Mouse (Mus musculus): ENCODE measurements around the gene Fam20a.

The Fam20a gene

GRCm38 (mm10) chr11:109721781-109722446, at the start of gene Fam20a:
Fam20a (minus strand) TSS chr11:109722279.
- peak; percentile 26 to 66 for DNase-seq (ENCODE audit: low spot score in 2 of 2)

- DNase-seq (ENCODE audit: low spot score in 2 of 2) = no peak
Observed at GRCm38 (mm10) chr11:109771381-109771780, 49.3 kb upstream of the Fam20a start.

GRCm38 (mm10) chr11:109770185-109770584, 48.1 kb upstream of the Fam20a start:
- no peak for DNase-seq (ENCODE audit: low spot score in 2 of 2)

- no peak for DNase-seq (ENCODE audit: low spot score in 2 of 2)
Observed at GRCm38 (mm10) chr11:109769091-109769490, 47.0 kb upstream of the Fam20a start.

GRCm38 (mm10) chr11:109760063-109760462, 38.0 kb upstream of the Fam20a start:
- DNase-seq (ENCODE audit: low spot score in 2 of 2) = no peak

- peak in 1 of 2 experiments; percentile 6 for DNase-seq (ENCODE audit: low spot score in 2 of 2)
Observed at GRCm38 (mm10) chr11:109758616-109759215, 36.6 kb upstream of the Fam20a start.

GRCm38 (mm10) chr11:109754105-109754602, 32.1 kb upstream of the Fam20a start:
- DNase-seq (ENCODE audit: low spot score in 2 of 2) = no peak

GRCm38 (mm10) chr11:109751636-109752603, 29.8 kb upstream of the Fam20a start:
- DNase-seq (ENCODE audit: low spot score in 2 of 2) = no peak

- DNase-seq (ENCODE audit: low spot score in 2 of 2) = no peak
Observed at GRCm38 (mm10) chr11:109745210-109745609, 23.1 kb upstream of the Fam20a start.

- DNase-seq (ENCODE audit: low spot score in 2 of 2) = no peak
Observed at GRCm38 (mm10) chr11:109737967-109738366, 15.9 kb upstream of the Fam20a start.

GRCm38 (mm10) chr11:109736406-109736805, 14.3 kb upstream of the Fam20a start:
- DNase-seq (ENCODE audit: low spot score in 2 of 2) = no peak

- DNase-seq (ENCODE audit: low spot score in 2 of 2) = no peak
Observed at GRCm38 (mm10) chr11:109734341-109734740, 12.3 kb upstream of the Fam20a start.

- no peak for DNase-seq (ENCODE audit: low spot score in 2 of 2)
Observed at GRCm38 (mm10) chr11:109732726-109733438, 10.8 kb upstream of the Fam20a start.

- DNase-seq (ENCODE audit: low spot score in 2 of 2) = no peak
Observed at GRCm38 (mm10) chr11:109728371-109728770, 6.3 kb upstream of the Fam20a start.

- peak in 1 of 2 experiments; percentile 20 for DNase-seq (ENCODE audit: low spot score in 2 of 2)
Observed at GRCm38 (mm10) chr11:109722711-109723110, 632 bp upstream of the Fam20a start.

GRCm38 (mm10) chr11:109721320-109721780, 729 bp downstream of the Fam20a start:
- peak; percentile 22 to 44 for DNase-seq (ENCODE audit: low spot score in 2 of 2)

GRCm38 (mm10) chr11:109720809-109721319, 1.2 kb downstream of the Fam20a start:
- peak; percentile 26 to 28 for DNase-seq (ENCODE audit: low spot score in 2 of 2)

- DNase-seq (ENCODE audit: low spot score in 2 of 2) = no peak
Observed at GRCm38 (mm10) chr11:109719399-109719798, 2.7 kb downstream of the Fam20a start.

GRCm38 (mm10) chr11:109717966-109718895, 3.8 kb downstream of the Fam20a start:
- no peak for DNase-seq (ENCODE audit: low spot score in 2 of 2)

- no peak for DNase-seq (ENCODE audit: low spot score in 2 of 2)
Observed at GRCm38 (mm10) chr11:109717448-109717847, 4.6 kb downstream of the Fam20a start.
